Mouse (Mus musculus): ENCODE data around the gene Trim10. TPM values are rescaled to one million over a fixed set of nuclear protein-coding genes. Genes with fewer than 3 reads are reported as not detected.

The Trim10 gene
- polyA plus RNA-seq, 1 experiment = not detected

GRCm38 (mm10) chr17:36836874-36837647, 32.3 kb upstream of the Trim10 start, which contains the start of gene Trim26:
Gene Trim26, plus strand, starts transcription at chr17:36837134.
- Histone ChIP-seq H3K27me3 (ENCODE audit: control insufficient read depth, insufficient read depth, insufficient read length) (peaks cover 5% of the 10 kb centered on the region), H3ac (ENCODE audit: control insufficient read depth, insufficient read length) (peak within 1 kb of the TSS; percentile 87), H3K4me2 (ENCODE audit: low read depth) (peak within 1 kb of the TSS; percentile 97), H3K36me3 (ENCODE audit: control insufficient read depth, insufficient read depth) (no peaks in the 10 kb centered on the region), H3K79me2 (ENCODE audit: control insufficient read depth, insufficient read depth) (peaks cover 5% of the 10 kb centered on the region), H3K4me3 (peak within 1 kb of the TSS; percentile 45)
- TF ChIP-seq USF1 (IDR thresholded peaks at IDR 0.05; ENCODE audit: low read depth) = no peak
- peak in 1 of 3 experiments; percentile 35 for TF ChIP-seq MYOG (IDR thresholded peaks at IDR 0.05; ENCODE audit: control insufficient read depth in 1 of 3, insufficient read depth in 1 of 3, insufficient read length in 2 of 3, low read depth in 2 of 3)
- TF ChIP-seq MYOD1 (IDR thresholded peaks at IDR 0.05; ENCODE audit: control insufficient read depth in 1 of 3, insufficient read length in 2 of 3, low read depth in 2 of 3) = peak in 2 of 3 experiments; percentile 23 to 42
- peak; percentile 30 for TF ChIP-seq POLR2AphosphoS2 (IDR thresholded peaks at IDR 0.05; ENCODE audit: insufficient read length, low read depth)
- TF ChIP-seq POLR2A (IDR thresholded peaks at IDR 0.05; ENCODE audit: insufficient read length, low read depth) = peak; percentile 78
- TF ChIP-seq E2F4 (IDR thresholded peaks at IDR 0.05; ENCODE audit: insufficient read depth) = no peak
- TF ChIP-seq REST (IDR thresholded peaks at IDR 0.05; ENCODE audit: insufficient read depth, insufficient read length) = no peak
- TF ChIP-seq TCF3 (IDR thresholded peaks at IDR 0.05; ENCODE audit: insufficient read length, low read depth) = no peak

- TF ChIP-seq MYOG (IDR thresholded peaks at IDR 0.05; ENCODE audit: control insufficient read depth in 1 of 3, insufficient read depth in 1 of 3, insufficient read length in 2 of 3, low read depth in 2 of 3) (no peak), MAX (IDR thresholded peaks at IDR 0.05; ENCODE audit: low read depth) (no peak), POLR2AphosphoS2 (IDR thresholded peaks at IDR 0.05; ENCODE audit: insufficient read length, low read depth) (no peak), POLR2A (IDR thresholded peaks at IDR 0.05; ENCODE audit: insufficient read length, low read depth) (no peak)
Observed at GRCm38 (mm10) chr17:36839001-36839400, 30.4 kb upstream of the Trim10 start.

GRCm38 (mm10) chr17:36839931-36840330, 29.4 kb upstream of the Trim10 start:
- TF ChIP-seq TCF3 (IDR thresholded peaks at IDR 0.05; ENCODE audit: insufficient read length, low read depth) = no peak
- Histone ChIP-seq H3K4me3 (no peak overlapping the region), H3K36me3 (ENCODE audit: control insufficient read depth, insufficient read depth) (no peaks in the 10 kb centered on the region), H3ac (ENCODE audit: control insufficient read depth, insufficient read length) (no peak overlapping the region), H3K27me3 (ENCODE audit: control insufficient read depth, insufficient read depth, insufficient read length) (no peaks in the 10 kb centered on the region), H3K4me2 (ENCODE audit: low read depth) (no peak overlapping the region), H3K79me2 (ENCODE audit: control insufficient read depth, insufficient read depth) (peaks cover 12% of the 10 kb centered on the region)

More at GRCm38 (mm10) chr17:36839001-36839400, 30.4 kb upstream of the Trim10 start:
- no peak overlapping the region for H3K4me3 ChIP-seq
- H3K36me3 ChIP-seq (ENCODE audit: control insufficient read depth, insufficient read depth) = no peaks in the 10 kb centered on the region
- no peak overlapping the region for H3K4me2 ChIP-seq (ENCODE audit: low read depth)
- peaks cover 3% of the 10 kb centered on the region for H3K27me3 ChIP-seq (ENCODE audit: control insufficient read depth, insufficient read depth, insufficient read length)
- H3ac ChIP-seq (ENCODE audit: control insufficient read depth, insufficient read length) = no peak overlapping the region
- peaks cover 9% of the 10 kb centered on the region for H3K79me2 ChIP-seq (ENCODE audit: control insufficient read depth, insufficient read depth)

- H3K27me3 ChIP-seq (ENCODE audit: control insufficient read depth, insufficient read depth, insufficient read length) = no peaks in the 10 kb centered on the region
- H3K4me3 ChIP-seq = no peak overlapping the region
- H3K36me3 ChIP-seq (ENCODE audit: control insufficient read depth, insufficient read depth) = no peaks in the 10 kb centered on the region
- H3K4me2 ChIP-seq (ENCODE audit: low read depth) = no peak overlapping the region
- TF ChIP-seq POLR2AphosphoS2 (IDR thresholded peaks at IDR 0.05; ENCODE audit: insufficient read length, low read depth) (no peak), TCF12 (IDR thresholded peaks at IDR 0.05; ENCODE audit: insufficient read depth, poor library complexity, severe bottlenecking) (no peak), CEBPB (IDR thresholded peaks at IDR 0.05; ENCODE audit: insufficient read depth, poor library complexity, severe bottlenecking) (no peak), USF1 (IDR thresholded peaks at IDR 0.05; ENCODE audit: low read depth) (no peak), MYOG (IDR thresholded peaks at IDR 0.05; ENCODE audit: control insufficient read depth in 1 of 3, insufficient read depth in 1 of 3, insufficient read length in 2 of 3, low read depth in 2 of 3) (no peak), POLR2A (IDR thresholded peaks at IDR 0.05; ENCODE audit: insufficient read length, low read depth) (no peak), MAX (IDR thresholded peaks at IDR 0.05; ENCODE audit: low read depth) (no peak)
- H3K79me2 ChIP-seq (ENCODE audit: control insufficient read depth, insufficient read depth) = peaks cover 12% of the 10 kb centered on the region
- no peak overlapping the region for H3ac ChIP-seq (ENCODE audit: control insufficient read depth, insufficient read length)
Observed at GRCm38 (mm10) chr17:36840961-36841445, 28.4 kb upstream of the Trim10 start.

- H3K4me2 ChIP-seq (ENCODE audit: low read depth) = no peak overlapping the region
- H3K4me3 ChIP-seq = no peak overlapping the region
- peaks cover 7% of the 10 kb centered on the region for H3K79me2 ChIP-seq (ENCODE audit: control insufficient read depth, insufficient read depth)
- TF ChIP-seq USF1 (IDR thresholded peaks at IDR 0.05; ENCODE audit: low read depth) (no peak), TCF3 (IDR thresholded peaks at IDR 0.05; ENCODE audit: insufficient read length, low read depth) (no peak), TCF12 (IDR thresholded peaks at IDR 0.05; ENCODE audit: insufficient read depth, poor library complexity, severe bottlenecking) (no peak), POLR2AphosphoS2 (IDR thresholded peaks at IDR 0.05; ENCODE audit: insufficient read length, low read depth) (no peak), POLR2A (IDR thresholded peaks at IDR 0.05; ENCODE audit: insufficient read length, low read depth) (no peak)
- H3K27me3 ChIP-seq (ENCODE audit: control insufficient read depth, insufficient read depth, insufficient read length) = no peaks in the 10 kb centered on the region
- no peak overlapping the region for H3ac ChIP-seq (ENCODE audit: control insufficient read depth, insufficient read length)
- H3K36me3 ChIP-seq (ENCODE audit: control insufficient read depth, insufficient read depth) = peaks cover 8% of the 10 kb centered on the region
Observed at GRCm38 (mm10) chr17:36843696-36844095, 25.7 kb upstream of the Trim10 start.

Data from myocyte (in vitro differentiated cells).